ENCODE assay signal across 7 mouse cellular contexts in genomic region chr2:152828011-152828370, GRCm38 (mm10). TPM values are rescaled to one million over a fixed set of nuclear protein-coding genes. Genes with fewer than 3 reads are reported as not detected.
DNase-seq lines count a peak whose midpoint lies in the region; ATAC-seq lines count a peak whose summit lies in the region.

No protein-coding gene starts in this region.

- peak overlapping the region; percentile 76 for H3K4me3 ChIP-seq in limb, embryonic 13.5 days
- H3K4me3 ChIP-seq in stomach, embryonic 14.5 days (ENCODE audit: low read depth, low read length), result peak overlapping the region; percentile 71

- H3K27ac ChIP-seq in limb, embryonic 13.5 days, result no peak overlapping the region
- peak overlapping the region; percentile 52 for H3K27ac ChIP-seq in stomach, embryonic 14.5 days (ENCODE audit: low read length)

- peak; percentile 64 for DNase-seq in 3T3-L1 (ENCODE audit: low read depth, low spot score)
- DNase-seq in ES-CJ7 (ENCODE audit: low read depth, low spot score), result peak; percentile 52
- DNase-seq in heart, postnatal 36 days, result peak; percentile 17 to 39
- DNase-seq in frontal cortex, postnatal 10 days (ENCODE audit: low spot score in 2 of 2), result no peak
- DNase-seq in urinary bladder, postnatal 36 days (ENCODE audit: low spot score in 2 of 2), result no peak

- peak overlapping the region; percentile 91 for H3K9ac ChIP-seq in limb, embryonic 13.5 days
- H3K9ac ChIP-seq in stomach, embryonic 14.5 days (replicated peaks; ENCODE audit: low read depth, low read length), result 0 out of 2 replicates have a peak overlapping the region, but pooled peaks have one; percentile 7

- H3K4me2 ChIP-seq in limb, embryonic 13.5 days (replicated peaks), result peak overlapping the region; percentile 77
- peak overlapping the region; percentile 74 for H3K4me2 ChIP-seq in stomach, embryonic 14.5 days (replicated peaks; ENCODE audit: low read depth, low read length)

- H3K27me3 ChIP-seq in limb, embryonic 13.5 days, result no peaks in the 10 kb centered on the region
- no peaks in the 10 kb centered on the region for H3K27me3 ChIP-seq in stomach, embryonic 14.5 days (ENCODE audit: control insufficient read depth, insufficient read depth, low read length)

- peaks cover 61% of the 10 kb centered on the region for H3K4me1 ChIP-seq in limb, embryonic 13.5 days
- H3K4me1 ChIP-seq in stomach, embryonic 14.5 days (ENCODE audit: control insufficient read depth, insufficient read depth, low read length), result peaks cover 42% of the 10 kb centered on the region

- WGBS in limb, embryonic 13.5 days, result 72% methylated on average over 4 of the region's 4 CpGs
- 45% methylated on average over 4 of the region's 4 CpGs for WGBS in stomach, embryonic 14.5 days

- no peaks in the 10 kb centered on the region for H3K9me3 ChIP-seq in limb, embryonic 13.5 days
- H3K9me3 ChIP-seq in stomach, embryonic 14.5 days (ENCODE audit: control insufficient read depth, low read depth, low read length), result no peaks in the 10 kb centered on the region

- peaks cover 30% of the 10 kb centered on the region for H3K36me3 ChIP-seq in limb, embryonic 13.5 days
- H3K36me3 ChIP-seq in stomach, embryonic 14.5 days (ENCODE audit: control insufficient read depth, insufficient read depth, low read length), result peaks cover 3% of the 10 kb centered on the region; the same call in 1 of the 2 replicates

- intact Hi-C loops in heart, postnatal 36 days (cut with DNase I), result no loop called here

- no peak for ATAC-seq in limb, embryonic 13.5 days (ENCODE audit: low FRiP score, low read depth)
- no peak for ATAC-seq in stomach, embryonic 14.5 days (ENCODE audit: insufficient number of reproducible peaks, insufficient read depth, low FRiP score, low read depth)

RNA-seq across cellular contexts. Expression of gene Bcl2l1, which starts 3.5 kb away (rescaled TPM):
- total RNA-seq in heart, postnatal 36 days (2021), result 10 to 100 TPM; 52.5 to 73.5 TPM
- polyA plus RNA-seq in limb, embryonic 13.5 days (2015; fragmentation: Nextera tagmentation; extraction: Ambion mirVana), result 93.3 and 93.5 TPM in 2 replicates
- 79.4 and 82.4 TPM in 2 replicates for polyA plus RNA-seq in stomach, embryonic 14.5 days (2014; fragmentation: Nextera tagmentation; extraction: Ambion mirVana)

RNA-seq across cellular contexts. Expression of gene Tpx2, which starts 19.8 kb away (rescaled TPM):
- 1 to 10 TPM in 1 of 2 experiments, under 1 TPM in 1; 0.89 to 1.6 TPM for total RNA-seq in heart, postnatal 36 days (2021)
- polyA plus RNA-seq in limb, embryonic 13.5 days (2015; fragmentation: Nextera tagmentation; extraction: Ambion mirVana), result 83.1 and 86.8 TPM in 2 replicates
- 91.7 and 95.3 TPM in 2 replicates for polyA plus RNA-seq in stomach, embryonic 14.5 days (2014; fragmentation: Nextera tagmentation; extraction: Ambion mirVana)

Comparison
In these comparisons a context has a peak if more than half of its experiments do, and no peak if none do; other contexts are left out.
1. DNase-seq: peak in 3T3-L1 (single experiment), ES-CJ7 (single experiment) and heart, postnatal 36 days (2 of 2); none in frontal cortex, postnatal 10 days (0 of 2) and urinary bladder, postnatal 36 days (0 of 2).